Mouse (Mus musculus) retina, postnatal 7 days (tissue): ENCODE results near the gene Tsga8.

Experiments used
- DNase-seq: peaks from one replicate; pipeline ENCODE4 v3.0.0-alpha.2; 2012; ENCODE audit warnings: low read depth, low spot score

Gene Tsga8

GRCm38 (mm10) chrX:83487598-83487997 is at the start of gene Tsga8:
TSS of gene Tsga8 (minus strand) at chrX:83487924.
- DNase-seq: no peak
